Mouse (Mus musculus) brain, embryonic 18.5 days (tissue): ENCODE measurements around the gene Trim28.

ENCODE experiments used
- DNase-seq: peaks from one replicate; pipeline ENCODE4 v3.0.0-alpha.2; 2012; ENCODE audit warnings: low read depth, low spot score

Gene Trim28

GRCm38 (mm10) chr7:13033451-13034147, 34.7 kb downstream of the Trim28 start:
- no peak for DNase-seq

GRCm38 (mm10) chr7:13034148-13034977, 35.4 kb downstream of the Trim28 start, which contains the start of gene Chmp2a:
TSS of gene Chmp2a (minus strand) at chr7:13034807.
- DNase-seq, result peak; percentile 95

- DNase-seq, result no peak
Measured at GRCm38 (mm10) chr7:13035211-13035855, 36.4 kb downstream of the Trim28 start.

- no peak for DNase-seq
Measured at GRCm38 (mm10) chr7:13036806-13037205, 37.9 kb downstream of the Trim28 start.

- no peak for DNase-seq
Measured at GRCm38 (mm10) chr7:13037366-13037765, 38.5 kb downstream of the Trim28 start.

- DNase-seq, result peak; percentile 98
Measured at GRCm38 (mm10) chr7:13037901-13038555, 39.1 kb downstream of the Trim28 start, which contains the start of gene Ube2m. TSS of gene Ube2m (minus strand) at chr7:13038275.

- DNase-seq, result no peak
Measured at GRCm38 (mm10) chr7:13038621-13039169, 39.8 kb downstream of the Trim28 start.

- DNase-seq, result no peak
Measured at GRCm38 (mm10) chr7:13039181-13039580, 40.3 kb downstream of the Trim28 start.

GRCm38 (mm10) chr7:13041256-13041655, 42.3 kb downstream of the Trim28 start:
- DNase-seq, result no peak

GRCm38 (mm10) chr7:13042511-13042910, 43.6 kb downstream of the Trim28 start:
- DNase-seq, result no peak

GRCm38 (mm10) chr7:13043120-13043444, 44.2 kb downstream of the Trim28 start:
- DNase-seq, result no peak

- DNase-seq, result no peak
Measured at GRCm38 (mm10) chr7:13043445-13044253, 44.7 kb downstream of the Trim28 start.

GRCm38 (mm10) chr7:13044254-13044625, 45.3 kb downstream of the Trim28 start:
- no peak for DNase-seq

- DNase-seq, result no peak
Measured at GRCm38 (mm10) chr7:13046084-13046483, 47.2 kb downstream of the Trim28 start.

GRCm38 (mm10) chr7:13053001-13053400, 54.1 kb downstream of the Trim28 start:
- no peak for DNase-seq

- DNase-seq, result no peak
Measured at GRCm38 (mm10) chr7:13053501-13053900, 54.6 kb downstream of the Trim28 start.

- no peak for DNase-seq
Measured at GRCm38 (mm10) chr7:13053961-13054286, 55.0 kb downstream of the Trim28 start.

- peak; percentile 99 for DNase-seq
Measured at GRCm38 (mm10) chr7:13054287-13055010, 55.5 kb downstream of the Trim28 start, which contains the start of gene Mzf1. TSS of gene Mzf1 (minus strand) at chr7:13054764.

- no peak for DNase-seq
Measured at GRCm38 (mm10) chr7:13056913-13057700, 58.2 kb downstream of the Trim28 start.
